Mouse (Mus musculus) ZHBTc4 (cell line): ENCODE results near the gene Gm20388.

Experiments
- DNase-seq: peaks from one replicate; pipeline ENCODE4 v3.0.0-alpha.2; 2011; ENCODE audit warnings: low read depth, low spot score

Gm20388 gene

DNA sequence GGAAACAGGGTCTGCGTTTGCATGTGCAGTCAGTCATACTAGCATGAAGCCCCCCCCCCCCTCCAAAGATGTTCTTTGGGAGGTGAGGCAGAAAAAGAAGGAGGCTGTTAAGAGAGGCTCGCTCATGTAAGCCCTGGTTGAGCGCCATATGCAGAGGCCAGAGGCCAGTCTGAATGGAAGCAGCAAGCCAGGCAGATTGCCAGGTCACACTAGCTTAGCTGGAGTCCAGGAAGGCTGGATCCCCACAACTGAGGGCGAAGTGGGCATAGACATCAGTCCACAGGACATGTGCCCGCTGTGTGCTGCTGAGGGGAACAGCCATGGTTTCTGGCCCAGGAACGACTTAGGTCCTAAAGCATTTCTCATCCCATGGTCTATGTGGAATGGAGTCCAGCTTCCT, 477.6 kb downstream of the Gm20388 start:
- DNase-seq: no peak

DNA sequence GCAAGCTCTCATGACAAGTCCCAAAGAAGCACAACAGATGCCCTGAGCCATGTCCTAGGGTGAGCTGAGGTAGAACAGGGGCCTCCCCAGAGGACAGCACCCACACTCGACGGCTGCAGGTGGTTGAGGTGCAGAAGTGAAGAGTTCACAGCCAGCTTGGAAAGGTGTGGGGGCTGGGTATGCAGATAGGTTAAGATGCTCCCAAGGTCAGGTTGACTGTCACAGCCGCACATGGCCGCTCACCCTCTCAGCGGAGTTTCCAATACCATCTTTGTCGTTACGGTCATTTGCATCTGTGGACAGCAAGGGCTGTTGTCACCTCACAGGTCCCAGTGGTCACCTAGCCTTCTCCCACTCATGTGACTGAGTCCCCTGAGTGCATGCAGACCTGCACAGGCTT, 480.0 kb downstream of the Gm20388 start:
- DNase-seq: no peak

- DNase-seq: peak; percentile 20
Observed at GRCm38 (mm10) chr8:120391856-120392255, 481.2 kb downstream of the Gm20388 start.

DNA sequence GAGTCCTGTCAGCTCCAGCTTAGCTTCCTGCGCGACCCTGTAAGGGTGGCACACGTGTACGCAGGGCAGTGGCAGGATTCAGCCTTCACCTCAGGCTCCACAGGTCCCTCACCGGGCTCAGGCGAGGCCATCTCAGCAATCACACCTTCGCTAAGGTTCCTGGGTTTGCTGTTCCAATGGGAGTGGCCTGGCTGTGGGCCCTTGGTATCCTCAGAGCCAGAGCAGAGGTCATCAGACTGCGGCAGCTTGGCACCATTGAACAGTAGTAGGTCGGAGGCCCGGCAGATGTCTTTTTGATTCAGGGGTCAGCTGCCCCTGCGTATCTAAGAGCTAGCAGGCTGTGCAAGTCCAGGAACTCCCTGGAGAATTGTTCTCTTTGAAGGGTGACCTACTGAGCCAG, 482.4 kb downstream of the Gm20388 start:
- DNase-seq: no peak

DNA sequence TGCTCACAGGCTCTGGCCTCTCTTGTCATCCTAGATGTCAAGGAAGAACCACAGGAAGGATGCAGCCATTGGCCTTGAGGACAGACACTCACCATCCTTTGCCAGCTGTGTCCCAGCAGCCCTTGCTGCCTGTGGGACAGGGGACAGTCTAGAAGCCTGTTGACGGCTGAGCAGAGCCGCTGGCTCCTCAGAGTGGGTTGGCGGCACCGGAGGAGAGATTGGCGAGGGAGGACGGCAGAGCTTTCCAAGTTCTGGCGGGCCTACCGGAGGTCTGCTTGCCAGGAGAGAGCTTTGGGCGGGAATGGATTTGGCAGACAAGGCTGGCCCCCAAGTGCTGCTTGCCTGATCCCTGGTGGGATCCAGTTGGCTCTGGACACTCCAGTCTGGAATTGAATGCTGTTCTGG, 483.2 kb downstream of the Gm20388 start:
- peak; percentile 31 for DNase-seq

DNA sequence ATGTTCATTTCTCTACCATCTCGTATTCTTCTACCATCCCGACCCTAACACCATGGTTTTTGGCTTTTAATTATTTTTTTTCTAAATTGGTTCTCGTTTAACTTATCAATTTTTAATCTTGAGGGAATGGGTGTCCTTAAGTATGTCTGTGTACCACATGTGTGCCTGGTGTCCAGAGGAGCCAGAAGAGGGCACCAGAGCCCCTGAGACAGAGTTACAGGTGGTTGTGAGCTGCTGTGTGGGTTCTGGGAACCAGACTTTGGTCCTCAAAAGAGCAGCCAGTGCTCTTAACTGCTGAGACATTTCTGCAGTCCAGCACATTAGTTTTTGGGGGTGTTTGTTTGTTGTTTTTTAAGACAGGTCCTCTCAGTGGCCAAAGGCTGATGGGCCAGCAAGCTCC, 485.3 kb downstream of the Gm20388 start:
- DNase-seq: no peak

- no peak for DNase-seq
Observed at GRCm38 (mm10) chr8:120396756-120397155, 486.1 kb downstream of the Gm20388 start.

DNA sequence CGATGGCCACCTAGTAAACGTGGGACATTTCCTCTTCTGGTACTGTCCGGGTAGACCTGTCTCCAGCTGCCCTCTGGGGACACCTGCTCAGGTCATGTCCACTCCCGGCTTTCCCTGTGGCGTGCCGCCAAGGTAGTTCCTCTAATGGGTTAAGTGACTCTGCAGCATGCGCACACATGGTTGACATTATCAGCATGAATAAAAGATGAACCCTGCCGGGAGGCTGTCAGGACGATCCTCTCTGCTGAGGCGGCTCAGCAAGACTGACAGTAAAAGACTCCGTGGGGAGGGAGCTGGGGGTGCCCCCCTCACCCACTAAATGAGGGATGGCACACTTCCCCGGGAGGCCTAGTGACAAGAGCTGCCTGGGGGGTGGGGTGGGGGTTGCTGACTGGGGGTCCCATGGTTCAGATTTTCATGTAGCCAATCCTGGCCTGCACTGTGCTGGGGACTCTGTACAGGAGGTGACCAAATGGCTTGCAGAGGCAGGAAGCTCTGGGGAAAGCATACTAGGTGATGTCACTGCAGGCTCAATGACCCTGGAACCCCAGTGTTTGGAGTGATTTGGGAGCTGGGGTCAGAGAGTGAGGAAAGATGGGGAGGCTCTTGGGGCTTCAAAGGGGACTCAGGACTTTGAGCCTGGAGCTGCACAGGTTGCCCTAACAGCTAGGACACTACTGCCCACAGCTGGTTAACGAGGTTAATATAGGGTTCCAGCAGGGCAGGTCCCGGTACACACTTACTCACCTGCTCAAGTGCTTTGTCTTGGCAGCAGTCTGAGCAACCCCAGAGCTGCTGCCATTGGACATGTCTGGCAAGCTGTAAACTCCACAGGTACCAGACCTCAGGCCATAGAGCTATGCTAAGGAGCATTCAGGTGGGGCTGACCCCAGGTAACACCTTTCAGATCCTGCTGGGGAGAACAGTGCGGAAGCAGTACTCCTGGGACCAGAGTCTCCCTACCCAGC, 487.1 kb downstream of the Gm20388 start:
- no peak for DNase-seq

- DNase-seq: peak; percentile 64
Observed at GRCm38 (mm10) chr8:120399212-120399934, 488.7 kb downstream of the Gm20388 start.

DNA sequence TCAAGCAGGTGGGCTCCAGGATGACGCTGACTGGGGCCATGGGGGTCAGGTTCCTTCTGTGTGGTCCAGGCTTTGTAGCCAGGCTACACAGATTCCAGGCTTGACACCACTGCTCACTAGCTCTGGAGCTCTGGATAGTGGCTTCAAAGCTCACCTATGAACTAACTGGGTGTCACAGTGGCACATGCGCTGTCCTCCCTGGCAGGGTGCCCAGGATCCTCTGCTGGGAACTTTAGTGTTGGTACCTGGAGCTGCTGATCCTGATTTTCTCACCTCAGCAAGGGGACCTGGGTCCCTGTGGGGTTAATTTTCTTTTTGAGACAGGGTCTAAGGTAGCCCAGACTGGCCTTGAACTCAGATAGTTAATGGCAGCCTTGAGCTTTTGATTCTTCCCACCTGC, 490.6 kb downstream of the Gm20388 start:
- no peak for DNase-seq

DNA sequence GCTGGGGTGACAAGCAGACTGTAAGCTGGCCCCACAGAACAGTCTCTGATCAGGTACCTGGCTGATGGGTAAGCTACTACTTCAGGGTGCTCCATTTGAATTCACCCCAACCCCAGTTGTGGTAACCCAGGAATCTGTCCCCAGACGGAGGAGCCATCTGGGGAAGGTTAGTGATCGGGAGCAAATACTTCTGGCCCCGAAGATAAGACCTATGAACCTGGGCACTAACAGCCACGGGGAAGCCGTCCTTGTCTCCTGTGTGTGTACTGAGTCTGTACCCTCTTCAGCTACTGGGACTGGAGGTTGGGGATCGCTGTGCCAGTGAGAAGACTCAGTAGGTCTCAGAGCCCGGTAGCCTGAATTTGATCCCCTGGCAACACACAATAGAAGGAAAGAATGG, 491.1 kb downstream of the Gm20388 start:
- DNase-seq: no peak

GRCm38 (mm10) chr8:120403606-120404269, 493.1 kb downstream of the Gm20388 start:
- DNase-seq: no peak

DNA sequence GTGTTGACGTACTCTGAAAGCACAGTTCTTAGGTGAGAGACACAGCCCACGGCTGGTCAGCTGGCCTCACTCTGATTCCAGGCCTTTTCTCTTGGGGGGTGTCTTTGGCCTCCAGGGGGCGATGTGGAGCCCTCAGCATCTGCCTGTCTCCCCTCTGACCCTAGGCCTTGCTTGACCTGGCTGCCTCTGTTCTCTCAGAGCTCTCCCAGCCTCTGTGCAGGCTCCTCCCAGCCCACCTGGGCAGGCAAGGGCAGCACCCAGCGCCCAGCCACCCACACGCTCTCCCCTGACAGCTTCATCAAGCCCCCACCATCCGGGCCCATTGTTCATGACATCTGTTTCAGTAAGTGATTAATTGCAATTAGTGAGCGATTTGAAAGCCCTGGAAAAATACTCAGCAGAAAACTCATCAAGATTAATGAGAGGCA, 494.0 kb downstream of the Gm20388 start:
- peak; percentile 81 for DNase-seq

- no peak for DNase-seq
Observed at GRCm38 (mm10) chr8:120406008-120406632, 495.5 kb downstream of the Gm20388 start.

DNA sequence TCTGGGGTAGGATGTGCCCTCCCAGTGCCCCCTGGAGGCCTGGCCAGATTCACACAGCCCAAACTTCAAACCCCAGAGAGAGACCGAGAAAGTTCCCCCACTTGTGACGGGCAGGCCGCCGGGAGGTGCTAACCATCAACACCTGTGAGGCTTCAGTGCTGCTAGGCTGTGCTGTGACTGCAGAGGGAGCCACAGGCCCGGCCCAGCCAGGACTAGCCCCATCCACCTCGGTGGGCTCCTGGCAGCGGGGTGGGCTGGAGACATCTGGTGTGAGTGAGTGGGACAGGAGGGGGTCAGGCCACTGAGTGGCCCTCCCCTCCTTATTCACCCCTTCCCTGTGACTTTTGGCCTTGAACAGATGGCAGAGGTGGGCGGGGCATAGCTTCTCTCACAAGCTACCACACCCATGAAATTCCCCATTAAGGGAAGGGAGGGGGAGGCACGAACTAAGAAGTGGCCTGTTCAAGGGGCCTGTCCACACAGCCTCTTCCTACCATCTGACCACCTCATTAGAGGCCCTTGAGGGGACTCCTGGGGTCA, 497.1 kb downstream of the Gm20388 start:
- DNase-seq: peak; percentile 79

GRCm38 (mm10) chr8:120408241-120409215, 497.9 kb downstream of the Gm20388 start:
- DNase-seq: peak; percentile 50

DNA sequence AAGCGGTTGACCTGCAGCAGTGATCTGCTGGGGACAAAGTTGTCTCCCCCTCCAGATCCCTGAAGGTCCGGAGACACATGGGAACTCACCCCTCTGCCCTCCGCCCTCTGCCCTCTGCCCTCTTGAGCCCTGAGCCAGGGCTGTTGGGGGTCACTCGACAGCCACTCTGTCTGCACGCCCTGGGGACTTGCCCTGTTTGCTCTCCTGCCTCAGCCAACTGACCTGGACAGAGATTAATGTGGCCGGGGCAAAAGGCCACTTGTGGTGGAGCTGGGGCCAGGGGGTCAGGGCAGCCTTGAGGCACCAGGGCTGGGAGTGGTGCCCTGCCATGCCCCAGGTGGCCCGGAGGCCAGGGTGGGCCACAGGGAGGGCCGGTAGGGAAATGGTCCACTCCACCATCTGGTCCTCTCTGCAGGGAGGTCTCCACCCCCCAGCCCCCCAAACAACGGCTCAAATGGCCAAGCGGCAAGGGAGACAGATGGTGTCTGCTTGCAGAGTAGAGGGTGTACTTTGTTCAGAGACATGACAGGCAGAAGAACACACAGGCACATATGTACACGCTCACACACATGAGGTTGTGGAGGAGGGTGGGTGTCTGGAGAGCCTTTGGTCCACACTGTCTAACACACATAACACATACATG, 498.9 kb downstream of the Gm20388 start:
- no peak for DNase-seq

DNA sequence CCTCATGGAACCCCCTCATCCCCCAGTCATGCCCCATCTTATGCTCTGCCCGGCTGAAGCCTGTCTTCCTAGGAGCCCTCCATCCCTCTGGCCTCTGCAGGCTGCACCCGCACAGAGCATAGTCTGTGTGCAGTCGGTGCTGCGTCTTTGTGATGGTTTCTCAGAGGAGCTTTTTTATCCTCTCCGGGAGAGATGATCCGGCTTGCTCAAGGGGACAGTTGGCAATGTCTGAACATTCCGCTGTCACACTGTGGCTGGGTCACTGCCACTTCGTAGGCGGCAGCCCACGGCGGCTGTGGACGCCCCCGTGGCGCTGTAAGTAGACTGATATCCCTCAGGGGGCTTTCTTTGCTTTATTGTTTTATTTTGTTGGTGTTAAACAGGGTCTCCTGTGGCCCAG, 500.4 kb downstream of the Gm20388 start:
- DNase-seq: no peak

GRCm38 (mm10) chr8:120411862-120412261, 501.2 kb downstream of the Gm20388 start:
- no peak for DNase-seq

- DNase-seq: no peak
Observed at GRCm38 (mm10) chr8:120412357-120412756, 501.7 kb downstream of the Gm20388 start.
